Mouse (Mus musculus) kidney, adult 2 months (tissue): ENCODE results near the gene Slc22a5.
"Not testable (repeated sequence)": the region's sequence is repeated elsewhere in the genome, so short reads cannot be mapped to it uniquely, and the experiment has no call there.

ENCODE experiments used
- CTCF ChIP-seq: fragments of 200-500 bp; conservative IDR thresholded peaks from 2 replicates; pipeline ENCODE4 v1.5.1; 2011; ENCODE audit warnings: low read depth, mild to moderate bottlenecking, control low read depth, low read length, moderate library complexity, mixed read lengths; ENCODE audit not compliant: insufficient read depth, insufficient read length
- POLR2A ChIP-seq: fragments of 200-500 bp; IDR thresholded peaks from one replicate; pipeline ENCODE4 v1.6.1; 2011; ENCODE audit warnings: low read depth, low read length, control low read depth

- TF ChIP-seq POLR2A, CTCF: not testable (repeated sequence)
Observed at GRCm38 (mm10) chr11:53873909-53874704, 17.4 kb downstream of the Slc22a5 start.
